Mouse (Mus musculus) kidney, postnatal 0 days (tissue): ENCODE data around the gene Kl. TPM values are rescaled to one million over a fixed set of nuclear protein-coding genes. Genes with fewer than 3 reads are reported as not detected.
A peak's percentile ranks its signal among the peaks of the same experiment; 100 is the strongest.

Experiments used
- ATAC-seq: fragments of 200-750 bp; cut with Nextera tagmentation; replicated peaks from 2 replicates; pipeline ENCODE4 v1.8.0; 2017; ENCODE audit warnings: low read depth, moderate number of reproducible peaks, moderate TSS enrichment, moderate library complexity; ENCODE audit not compliant: low FRiP score
- DNase-seq: peaks from one replicate; pipeline ENCODE4 v3.0.0-alpha.2; 2016; ENCODE audit warnings: low spot score
- H3K27ac ChIP-seq: fragments of 300-500 bp; sonication (generic); 2 replicates; pipeline ENCODE4 v1.5.1; 2014; ENCODE audit warnings: mild to moderate bottlenecking
- H3K27me3 ChIP-seq: fragments of 300-500 bp; sonication (generic); 2 replicates; pipeline ENCODE4 v1.6.1; 2014; ENCODE audit warnings: low read length, mixed read lengths; ENCODE audit not compliant: insufficient read depth
- H3K36me3 ChIP-seq: fragments of 300-500 bp; sonication (generic); 2 replicates; pipeline ENCODE4 v1.6.1; 2014; ENCODE audit warnings: low read length, mixed read lengths; ENCODE audit not compliant: insufficient read depth
- H3K4me1 ChIP-seq: fragments of 300-500 bp; sonication (generic); replicated peaks from 2 replicates; pipeline ENCODE4 v1.6.1; 2014; ENCODE audit warnings: antibody characterized with exemption, low read length, mixed read lengths; ENCODE audit not compliant: insufficient read depth
- H3K4me2 ChIP-seq: fragments of 300-500 bp; sonication (generic); 2 replicates; pipeline ENCODE4 v1.6.1; 2014; ENCODE audit warnings: mild to moderate bottlenecking, low read length, moderate library complexity, mixed read lengths
- H3K4me3 ChIP-seq: fragments of 300-500 bp; sonication (generic); replicated peaks from 2 replicates; pipeline ENCODE4 v1.5.1; 2014; ENCODE audit warnings: low read depth, low read length
- H3K9ac ChIP-seq: fragments of 300-500 bp; sonication (generic); 2 replicates; pipeline ENCODE4 v1.6.1; 2014; ENCODE audit warnings: low read depth, low read length
- H3K9me3 ChIP-seq: fragments of 300-500 bp; sonication (generic); replicated peaks from 2 replicates; pipeline ENCODE4 v1.6.1; 2016; ENCODE audit warnings: low read length, inconsistent platforms, mixed read lengths
- CTCF ChIP-seq: IDR thresholded peaks from 2 replicates; pipeline ENCODE4 v1.5.1; 2016; ENCODE audit warnings: antibody characterized with exemption, low read depth, mild to moderate bottlenecking, moderate library complexity
- WGBS: fragments of 180-500 bp; shearing (Covaris S2); extraction: QIAGEN DNeasy Blood & Tissue Kit; methylation state at CpG from one replicate; pipeline ENCODE4 v1.1.7; 2014; 5-methylcytosine and 5-hydroxymethylcytosine counted together
- polyA plus RNA-seq: library from polyadenylated mRNA; unstranded; fragments of >200 nt; fragmentation: Nextera tagmentation; extraction: Ambion mirVana; gene quantifications from 2 replicates; pipeline ENCODE4 v1.2.1, GENCODE M21; 2015

The Kl gene
- polyA plus RNA-seq, 1 experiment from 2014 or later = 65.5 TPM

- H3K9ac ChIP-seq = no peak overlapping the region
- H3K27ac ChIP-seq = no peak overlapping the region
- DNase-seq (no peak), ATAC-seq (no peak)
- H3K27me3 ChIP-seq = no peaks in the 10 kb centered on the region
- H3K36me3 ChIP-seq = no peaks in the 10 kb centered on the region
- 64% methylated on average over 13 of the region's 13 CpGs for WGBS
- H3K9me3 ChIP-seq = no peaks in the 10 kb centered on the region
- H3K4me3 ChIP-seq = no peak overlapping the region
- peaks cover 12% of the 10 kb centered on the region; the same call in 1 of the 2 replicates for H3K4me1 ChIP-seq
- no peak for TF ChIP-seq CTCF
- H3K4me2 ChIP-seq = no peak overlapping the region
Observed at GRCm38 (mm10) chr5:151020031-151020820, 67.8 kb downstream of the Kl start.

- peaks cover 12% of the 10 kb centered on the region; the same call in 1 of the 2 replicates for H3K4me1 ChIP-seq
- DNase-seq (peak; percentile 25), ATAC-seq (no peak)
- no peak overlapping the region for H3K4me3 ChIP-seq
- H3K9me3 ChIP-seq = no peaks in the 10 kb centered on the region
- H3K4me2 ChIP-seq = no peak overlapping the region
- no peaks in the 10 kb centered on the region for H3K27me3 ChIP-seq
- H3K36me3 ChIP-seq = no peaks in the 10 kb centered on the region
- WGBS = 74% methylated on average over 14 of the region's 14 CpGs
- no peak overlapping the region for H3K27ac ChIP-seq
- TF ChIP-seq CTCF = no peak
- no peak overlapping the region for H3K9ac ChIP-seq
Observed at GRCm38 (mm10) chr5:151020831-151021230, 68.4 kb downstream of the Kl start.

- 77% methylated on average over 7 of the region's 7 CpGs for WGBS
- no peaks in the 10 kb centered on the region for H3K36me3 ChIP-seq
- H3K4me3 ChIP-seq = no peak overlapping the region
- H3K9ac ChIP-seq = no peak overlapping the region
- no peak for DNase-seq
- no peaks in the 10 kb centered on the region for H3K9me3 ChIP-seq
- peaks cover 12% of the 10 kb centered on the region; the same call in 1 of the 2 replicates for H3K4me1 ChIP-seq
- no peaks in the 10 kb centered on the region for H3K27me3 ChIP-seq
- H3K4me2 ChIP-seq = no peak overlapping the region
- no peak for TF ChIP-seq CTCF
- no peak overlapping the region for H3K27ac ChIP-seq
- ATAC-seq = no peak
Observed at GRCm38 (mm10) chr5:151022026-151022425, 69.6 kb downstream of the Kl start.

GRCm38 (mm10) chr5:151022939-151023338, 70.5 kb downstream of the Kl start:
- no peak for TF ChIP-seq CTCF
- DNase-seq (no peak), ATAC-seq (no peak)
- Histone ChIP-seq H3K4me1 (peaks cover 12% of the 10 kb centered on the region; the same call in 1 of the 2 replicates), H3K4me3 (no peak overlapping the region), H3K9ac (no peak overlapping the region), H3K36me3 (no peaks in the 10 kb centered on the region), H3K27me3 (no peaks in the 10 kb centered on the region), H3K4me2 (no peak overlapping the region), H3K27ac (no peak overlapping the region), H3K9me3 (no peaks in the 10 kb centered on the region)
- 30% methylated on average over 1 of the region's 1 CpGs for WGBS

- H3K27ac ChIP-seq = no peak overlapping the region
- DNase-seq = peak; percentile 82
- H3K9ac ChIP-seq = no peak overlapping the region
- H3K4me3 ChIP-seq = no peak overlapping the region
- 0 out of 2 replicates have a peak overlapping the region, but pooled peaks have one; percentile 27 for H3K4me2 ChIP-seq
- H3K4me1 ChIP-seq = peaks cover 12% of the 10 kb centered on the region; the same call in 1 of the 2 replicates
- H3K27me3 ChIP-seq = no peaks in the 10 kb centered on the region
- ATAC-seq = no peak
- whole genome bisulfite sequencing = 13% methylated on average over 8 of the region's 8 CpGs
- H3K36me3 ChIP-seq = no peaks in the 10 kb centered on the region
- no peak for TF ChIP-seq CTCF
- H3K9me3 ChIP-seq = no peaks in the 10 kb centered on the region
Observed at GRCm38 (mm10) chr5:151023461-151023860, 71.1 kb downstream of the Kl start.

- TF ChIP-seq CTCF = no peak
- Histone ChIP-seq H3K4me1 (peaks cover 10% of the 10 kb centered on the region; the same call in 1 of the 2 replicates), H3K4me3 (no peak overlapping the region), H3K9me3 (no peaks in the 10 kb centered on the region), H3K36me3 (no peaks in the 10 kb centered on the region), H3K27me3 (no peaks in the 10 kb centered on the region), H3K27ac (no peak overlapping the region), H3K9ac (no peak overlapping the region), H3K4me2 (no peak overlapping the region)
- 53% methylated on average over 2 of the region's 2 CpGs for WGBS
- no peak for DNase-seq
- peak; percentile 66 for ATAC-seq
Observed at GRCm38 (mm10) chr5:151024483-151024882, 72.1 kb downstream of the Kl start.
